Mouse (Mus musculus): Measurements from ENCODE around the gene Mdh1. TPM values are rescaled to one million over a fixed set of nuclear protein-coding genes. Genes with fewer than 3 reads are reported as not detected.
"Not testable (repeated sequence)": the region's sequence is repeated elsewhere in the genome, so short reads cannot be mapped to it uniquely, and the experiment has no call there.

Gene Mdh1
- polyA plus RNA-seq, 1 experiment: 344 TPM

- no peak for DNase-seq (ENCODE audit: low read depth, low spot score)
Measured at GRCm38 (mm10) chr11:21547518-21547917, 24.6 kb downstream of the Mdh1 start.

- DNase-seq (ENCODE audit: low read depth, low spot score): no peak
- 51% methylated on average over 1 of the region's 1 CpGs for WGBS
Measured at GRCm38 (mm10) chr11:21546671-21547070, 25.5 kb downstream of the Mdh1 start.

- DNase-seq (ENCODE audit: low read depth, low spot score): no peak
Measured at GRCm38 (mm10) chr11:21545951-21546350, 26.2 kb downstream of the Mdh1 start.

- 46% methylated on average over 2 of the region's 2 CpGs for WGBS
- DNase-seq (ENCODE audit: low read depth, low spot score): no peak
Measured at GRCm38 (mm10) chr11:21545021-21545420, 27.1 kb downstream of the Mdh1 start.

- 68% methylated on average over 5 of the region's 5 CpGs for WGBS
- DNase-seq (ENCODE audit: low read depth, low spot score): no peak
Measured at GRCm38 (mm10) chr11:21542731-21543130, 29.4 kb downstream of the Mdh1 start.

- no peak for DNase-seq (ENCODE audit: low read depth, low spot score)
- WGBS: 93% methylated on average over 2 of the region's 2 CpGs
Measured at GRCm38 (mm10) chr11:21540622-21541021, 31.5 kb downstream of the Mdh1 start.

- no peak for DNase-seq (ENCODE audit: low read depth, low spot score)
- 56% methylated on average over 2 of the region's 2 CpGs for WGBS
Measured at GRCm38 (mm10) chr11:21540072-21540471, 32.1 kb downstream of the Mdh1 start.

- 71% methylated on average over 2 of the region's 2 CpGs for WGBS
- DNase-seq (ENCODE audit: low read depth, low spot score): not testable (repeated sequence)
Measured at GRCm38 (mm10) chr11:21530856-21531255, 41.3 kb downstream of the Mdh1 start.

GRCm38 (mm10) chr11:21528676-21529394, 43.3 kb downstream of the Mdh1 start:
- DNase-seq (ENCODE audit: low read depth, low spot score): no peak
- WGBS: 28% methylated on average over 2 of the region's 2 CpGs

- WGBS: 86% methylated on average over 9 of the region's 9 CpGs
- no peak for DNase-seq (ENCODE audit: low read depth, low spot score)
Measured at GRCm38 (mm10) chr11:21517726-21518125, 54.4 kb downstream of the Mdh1 start.

GRCm38 (mm10) chr11:21516396-21516795, 55.8 kb downstream of the Mdh1 start:
- 90% methylated on average over 1 of the region's 1 CpGs for WGBS
- DNase-seq (ENCODE audit: low read depth, low spot score): not testable (repeated sequence)

- 40% methylated on average over 1 of the region's 1 CpGs for WGBS
Measured at GRCm38 (mm10) chr11:21510577-21510976, 61.6 kb downstream of the Mdh1 start.

GRCm38 (mm10) chr11:21508713-21509112, 63.5 kb downstream of the Mdh1 start:
- not testable (repeated sequence) for DNase-seq (ENCODE audit: low read depth, low spot score)
- WGBS: 73% methylated on average over 1 of the region's 1 CpGs

More at GRCm38 (mm10) chr11:21510577-21510976, 61.6 kb downstream of the Mdh1 start:
- not testable (repeated sequence) for DNase-seq (ENCODE audit: low read depth, low spot score)

GRCm38 (mm10) chr11:21507073-21507472, 65.1 kb downstream of the Mdh1 start:
- WGBS: 75% methylated on average over 5 of the region's 5 CpGs
- not testable (repeated sequence) for DNase-seq (ENCODE audit: low read depth, low spot score)

Other genes starting within 250 kb of the Mdh1 start
- 10.9 and 12.2 TPM in 2 replicates for gene Ugp2, start 201.2 kb downstream of the Mdh1 start, polyA plus RNA-seq (2012; rRNA removed)
- 3.4 and 6.8 TPM in 2 replicates for gene Wdpcp, start 132 bp downstream of the Mdh1 start, polyA plus RNA-seq (2012; rRNA removed)